Mouse (Mus musculus) MEL (cell line): Measurements from ENCODE around the gene Myh7. TPM values are rescaled to one million over a fixed set of nuclear protein-coding genes. Genes with fewer than 3 reads are reported as not detected.
A peak's percentile ranks its signal among the peaks of the same experiment; 100 is the strongest.

Source experiments
- DNase-seq: peaks from one replicate; pipeline ENCODE4 v3.0.0; 2011; ENCODE audit warnings: low read depth, low spot score
- H3K27ac ChIP-seq: 2 replicates; pipeline ENCODE4 v1.5.1; 2012; ENCODE audit warnings: low read depth, mild to moderate bottlenecking, control low read depth, low read length, moderate library complexity; ENCODE audit not compliant: control insufficient read depth
- H3K27me3 ChIP-seq, 2 experiments: fragments of 150-350 bp in 1 of 2; sonication (generic) in 1 of 2; 2 replicates each; pipeline ENCODE4 v1.6.1; 2012; ENCODE audit warnings: low read length in 2 of 2, mild to moderate bottlenecking in 2 of 2, improper control_type of control experiment in 1 of 2, moderate library complexity in 1 of 2; ENCODE audit not compliant: insufficient read depth in 2 of 2, control insufficient read depth in 1 of 2
- H3K36me3 ChIP-seq, 2 experiments: 2 replicates each; pipeline ENCODE4 v1.6.1; 2012 to 2014; ENCODE audit warnings: low read length in 2 of 2, improper control_type of control experiment in 1 of 2, inconsistent platforms in 1 of 2, mild to moderate bottlenecking in 1 of 2; ENCODE audit not compliant: insufficient read depth in 2 of 2, control insufficient read depth in 1 of 2
- H3K4me1 ChIP-seq, 2 experiments: fragments of 150-350 bp in 1 of 2; sonication (generic) in 1 of 2; 2 replicates each; pipeline ENCODE4 v1.6.1; 2012; ENCODE audit warnings: low read length in 2 of 2, improper control_type of control experiment in 1 of 2, mild to moderate bottlenecking in 1 of 2; ENCODE audit not compliant: insufficient read depth in 2 of 2, control insufficient read depth in 1 of 2
- H3K4me3 ChIP-seq, 2 experiments: fragments of 150-350 bp in 1 of 2; sonication (generic) in 1 of 2; 2 replicates each; pipeline ENCODE4 v1.5.1; 2012; ENCODE audit warnings: low read depth in 2 of 2, low read length in 2 of 2, mild to moderate bottlenecking in 2 of 2, moderate library complexity in 2 of 2, control low read depth in 1 of 2, improper control_type of control experiment in 1 of 2; ENCODE audit not compliant: control insufficient read depth in 1 of 2, insufficient read depth in 1 of 2
- H3K79me2 ChIP-seq: 2 replicates; pipeline ENCODE4 v1.6.1; 2012; ENCODE audit warnings: mild to moderate bottlenecking, low read length, moderate library complexity; ENCODE audit not compliant: control insufficient read depth, poor library complexity, insufficient read depth
- H3K9ac ChIP-seq: 2 replicates; pipeline ENCODE4 v1.6.1; 2012; ENCODE audit warnings: low read depth, mild to moderate bottlenecking, control low read depth, low read length, moderate library complexity; ENCODE audit not compliant: control insufficient read depth, poor library complexity, severe bottlenecking
- H3K9me3 ChIP-seq: fragments of 150-350 bp; sonication (generic); replicated peaks from 2 replicates; pipeline ENCODE4 v1.6.1; 2012; ENCODE audit warnings: mild to moderate bottlenecking, low read length, improper control_type of control experiment, moderate library complexity; ENCODE audit not compliant: insufficient read depth
- BHLHE40 ChIP-seq: IDR thresholded peaks from 2 replicates; pipeline ENCODE4 v1.6.1; 2012; ENCODE audit warnings: low read depth, mild to moderate bottlenecking, inconsistent platforms, low read length, improper control_type of control experiment, borderline replicate concordance
- CHD1 ChIP-seq: IDR thresholded peaks from 2 replicates; pipeline ENCODE4 v1.6.1; 2012; ENCODE audit warnings: low read depth, mild to moderate bottlenecking, inconsistent platforms, low read length, improper control_type of control experiment
- CHD2 ChIP-seq: IDR thresholded peaks from 2 replicates; pipeline ENCODE4 v1.6.1; 2011; ENCODE audit warnings: low read length, improper control_type of control experiment
- EP300 ChIP-seq, 2 experiments: IDR thresholded peaks; 2 replicates each; pipeline ENCODE4 v1.6.1; 2011; ENCODE audit warnings: improper control_type of control experiment in 2 of 2, low read length in 2 of 2, low read depth in 1 of 2, mild to moderate bottlenecking in 1 of 2
- ETS1 ChIP-seq: IDR thresholded peaks from 2 replicates; pipeline ENCODE4 v1.6.1; 2012; ENCODE audit warnings: low read depth, mild to moderate bottlenecking, inconsistent platforms, low read length, improper control_type of control experiment, moderate library complexity
- GABPA ChIP-seq: IDR thresholded peaks from 2 replicates; pipeline ENCODE4 v1.6.1; 2012; ENCODE audit warnings: low read depth, mild to moderate bottlenecking, inconsistent platforms, low read length, improper control_type of control experiment, moderate library complexity
- GATA1 ChIP-seq: IDR thresholded peaks from 2 replicates; pipeline ENCODE4 v1.6.1; 2011; ENCODE audit warnings: low read depth, low read length, improper control_type of control experiment
- HCFC1 ChIP-seq: IDR thresholded peaks from 2 replicates; pipeline ENCODE4 v1.6.1; 2012; ENCODE audit warnings: low read depth, mild to moderate bottlenecking, inconsistent platforms, low read length, improper control_type of control experiment, moderate library complexity
- MAZ ChIP-seq: IDR thresholded peaks from 2 replicates; pipeline ENCODE4 v1.6.1; 2012; ENCODE audit warnings: low read depth, mild to moderate bottlenecking, inconsistent platforms, low read length, improper control_type of control experiment
- MEF2A ChIP-seq: IDR thresholded peaks from 2 replicates; pipeline ENCODE4 v1.6.1; 2014; ENCODE audit warnings: low read depth, mild to moderate bottlenecking, inconsistent platforms, low read length, improper control_type of control experiment; ENCODE audit not compliant: poor library complexity, insufficient replicate concordance, severe bottlenecking; ENCODE audit errors: extremely low read depth
- MXI1 ChIP-seq: IDR thresholded peaks from 2 replicates; pipeline ENCODE4 v1.6.1; 2011; ENCODE audit warnings: mild to moderate bottlenecking, low read depth, low read length, improper control_type of control experiment
- NELFE ChIP-seq: IDR thresholded peaks from 2 replicates; pipeline ENCODE4 v1.6.1; 2011; ENCODE audit warnings: low read depth, low read length, improper control_type of control experiment
- NRF1 ChIP-seq: IDR thresholded peaks from 2 replicates; pipeline ENCODE4 v1.6.1; 2014; ENCODE audit warnings: low read depth, mild to moderate bottlenecking, inconsistent platforms, low read length, improper control_type of control experiment, moderate library complexity; ENCODE audit not compliant: poor library complexity, insufficient read depth, severe bottlenecking
- POLR2AphosphoS5 ChIP-seq: IDR thresholded peaks from 2 replicates; pipeline ENCODE4 v1.6.1; 2012; ENCODE audit warnings: low read depth, borderline replicate concordance, mild to moderate bottlenecking, inconsistent platforms, low read length, moderate library complexity, mixed read lengths
- RCOR1 ChIP-seq: IDR thresholded peaks from 2 replicates; pipeline ENCODE4 v1.6.1; 2012; ENCODE audit warnings: low read depth, mild to moderate bottlenecking, inconsistent platforms, low read length, improper control_type of control experiment
- SMC3 ChIP-seq: IDR thresholded peaks from 2 replicates; pipeline ENCODE4 v1.6.1; 2011; ENCODE audit warnings: low read depth, low read length, improper control_type of control experiment
- TAL1 ChIP-seq: IDR thresholded peaks from 2 replicates; pipeline ENCODE4 v1.6.1; 2012; ENCODE audit warnings: mild to moderate bottlenecking, inconsistent platforms, low read length, moderate library complexity, mixed read lengths
- USF2 ChIP-seq, 2 experiments: IDR thresholded peaks; 2 replicates each; pipeline ENCODE4 v1.6.1; 2011 to 2012; ENCODE audit warnings: improper control_type of control experiment in 2 of 2, low read length in 2 of 2, borderline replicate concordance in 1 of 2, inconsistent platforms in 1 of 2, low read depth in 1 of 2, mild to moderate bottlenecking in 1 of 2; ENCODE audit not compliant: insufficient read depth in 1 of 2
- ZKSCAN1 ChIP-seq: IDR thresholded peaks from 2 replicates; pipeline ENCODE4 v1.6.1; 2012; ENCODE audit warnings: low read depth, mild to moderate bottlenecking, inconsistent platforms, low read length, improper control_type of control experiment, moderate library complexity
- polyA plus RNA-seq, 2 experiments: library from polyadenylated mRNA; stranded (reverse) in 1 of 2; unstranded in 1 of 2; fragments of >175 nt in 1 of 2; fragments of >200 nt in 1 of 2; gene quantifications; 2 replicates each; pipeline versions ENCODE4 v1.2.1 to v1.2.4; 2012; ENCODE audit warnings: low replicate concordance in 2 of 2, low read depth in 1 of 2; ENCODE audit not compliant: insufficient read length in 2 of 2, insufficient read depth in 1 of 2, missing spikeins in 1 of 2
- total RNA-seq: library from RNA; depleted of rRNA; stranded (reverse); fragments of 300-350 nt; gene quantifications from 2 replicates; pipeline ENCODE4 v1.2.3, GENCODE M21; 2012

The Myh7 gene
- total and polyA plus RNA-seq, 3 experiments, result not detected

DNA sequence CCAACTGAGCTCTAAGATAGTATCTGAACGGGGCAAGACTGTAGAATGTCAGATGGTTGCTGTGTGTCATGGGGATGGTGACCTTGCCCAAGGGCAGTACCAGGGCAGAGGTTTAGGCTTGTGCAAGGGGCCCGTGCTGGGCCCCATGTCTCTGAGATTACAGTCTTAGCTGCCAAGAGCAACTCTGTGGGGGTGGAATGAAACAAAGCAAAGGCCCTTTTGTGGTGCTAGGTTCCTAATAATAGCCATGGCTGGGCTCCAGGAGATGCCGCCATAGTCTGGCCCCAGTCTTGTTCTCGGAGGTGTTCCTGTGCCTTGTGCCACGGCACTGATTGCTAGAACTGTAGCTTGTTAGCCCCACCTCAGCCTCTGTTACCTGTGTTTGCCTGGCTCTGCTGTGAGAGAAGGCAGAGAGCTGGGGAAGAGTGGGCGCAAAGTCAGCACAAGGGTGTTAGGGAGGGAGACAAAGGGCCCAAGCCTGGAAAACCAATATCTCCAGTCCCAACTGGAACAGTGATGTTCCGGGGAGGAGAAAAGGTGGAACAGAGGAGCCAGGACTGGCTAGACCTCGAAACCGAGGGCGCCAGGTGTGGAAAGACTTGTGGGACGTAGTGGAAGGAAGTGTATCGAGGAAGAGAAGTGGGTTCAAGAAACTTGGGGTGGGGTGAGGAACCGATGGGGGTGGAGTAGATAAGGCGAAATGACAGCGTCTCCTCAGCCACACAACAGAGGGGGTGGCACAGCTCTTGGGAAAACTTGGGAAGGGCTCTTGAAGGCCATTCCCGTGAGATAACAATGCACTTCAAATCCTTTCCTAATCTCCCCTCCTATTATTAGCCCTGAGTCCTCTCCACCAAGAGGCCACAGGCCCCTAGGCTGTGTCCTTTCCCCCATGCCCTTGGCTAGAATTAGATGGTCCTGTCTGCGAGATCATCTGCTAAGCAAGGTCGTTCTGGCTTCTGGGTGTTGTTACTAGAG is 9.7 kb upstream of the Myh7 start:
- no peaks in the 10 kb centered on the region for H3K27me3 ChIP-seq
- peaks cover 0 to 9% of the 10 kb centered on the region in 2 experiments; a peak in 2 of 4 replicates for H3K36me3 ChIP-seq
- H3K79me2 ChIP-seq, result no peaks in the 10 kb centered on the region
- H3K4me3 ChIP-seq, result no peak overlapping the region
- TF ChIP-seq HCFC1, result no peak
- TF ChIP-seq GATA1, result peak; percentile 40; the same call in 1 of the 2 replicates
- DNase-seq, result peak; percentile 26
- H3K27ac ChIP-seq, result no peak overlapping the region
- no peaks in the 10 kb centered on the region for H3K9me3 ChIP-seq
- H3K4me1 ChIP-seq, result peaks cover 2 to 38% of the 10 kb centered on the region in 2 experiments; a peak in 3 of 4 replicates
- no peak overlapping the region; the same call in 1 of the 2 replicates for H3K9ac ChIP-seq

DNA sequence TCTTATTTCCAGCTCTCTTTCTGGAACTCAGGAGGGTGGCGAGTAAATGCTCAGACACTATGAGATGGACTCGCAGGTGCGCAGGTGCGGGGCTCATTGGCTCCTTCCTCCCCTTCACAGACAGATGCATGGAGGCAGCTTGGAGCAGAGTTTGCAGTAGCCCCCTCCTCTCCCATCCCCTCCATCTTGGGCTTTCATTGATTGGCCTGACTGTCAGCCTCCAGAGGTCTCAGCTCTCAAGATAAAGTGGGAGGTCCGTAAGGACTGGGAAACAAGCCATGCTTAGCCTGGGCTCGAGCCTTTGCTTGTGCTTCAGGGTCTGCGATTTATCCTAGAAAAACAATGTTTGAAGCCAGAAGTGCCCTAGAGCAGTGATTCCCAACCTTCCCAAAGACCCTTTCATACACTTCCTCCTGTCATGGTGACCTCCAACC is 8.3 kb upstream of the Myh7 start:
- no peak overlapping the region for H3K27ac ChIP-seq
- peaks cover 2 to 38% of the 10 kb centered on the region in 2 experiments; a peak in 3 of 4 replicates for H3K4me1 ChIP-seq
- DNase-seq, result no peak
- H3K9me3 ChIP-seq, result no peaks in the 10 kb centered on the region
- no peak overlapping the region for H3K9ac ChIP-seq
- H3K79me2 ChIP-seq, result no peaks in the 10 kb centered on the region
- peaks cover 0 to 2% of the 10 kb centered on the region in 2 experiments; a peak in 3 of 4 replicates for H3K27me3 ChIP-seq
- peaks cover 0 to 9% of the 10 kb centered on the region in 2 experiments; a peak in 2 of 4 replicates for H3K36me3 ChIP-seq
- H3K4me3 ChIP-seq, result no peak overlapping the region
- TF ChIP-seq GATA1, result no peak
- TF ChIP-seq EP300 (IDR thresholded peaks at IDR 0.05; ENCODE audit: low read depth in 1 of 2, low read length in 2 of 2), result no peak
- no peak for TF ChIP-seq NRF1
- no peak for TF ChIP-seq GABPA
- no peak for TF ChIP-seq USF2 (IDR thresholded peaks at IDR 0.05; ENCODE audit: borderline replicate concordance in 1 of 2, insufficient read depth in 1 of 2, low read depth in 1 of 2, low read length in 2 of 2)
- TF ChIP-seq NELFE, result no peak
- no peak for TF ChIP-seq MAZ
- TF ChIP-seq MEF2A, result no peak
- TF ChIP-seq BHLHE40, result no peak
- no peak for TF ChIP-seq SMC3
- TF ChIP-seq POLR2AphosphoS5, result no peak
- no peak for TF ChIP-seq MXI1
- TF ChIP-seq CHD1, result no peak
- no peak for TF ChIP-seq ZKSCAN1
- no peak for TF ChIP-seq CHD2
- no peak for TF ChIP-seq ETS1
- TF ChIP-seq RCOR1, result no peak
- no peak for TF ChIP-seq TAL1
